Mouse (Mus musculus) bone marrow, adult 2 months (tissue): Measurements from ENCODE around the gene Tmem42. TPM values are rescaled to one million over a fixed set of nuclear protein-coding genes. Genes with fewer than 3 reads are reported as not detected.

Source experiments
- H3K27ac ChIP-seq: fragments of 200-500 bp; 2 replicates; pipeline ENCODE4 v1.5.1; 2012; ENCODE audit warnings: low read depth, mild to moderate bottlenecking, control low read depth, inconsistent platforms, low read length; ENCODE audit not compliant: control insufficient read depth, poor library complexity, insufficient read depth
- H3K4me1 ChIP-seq: fragments of 200-500 bp; 2 replicates; pipeline ENCODE4 v1.6.1; 2011; ENCODE audit warnings: low read length; ENCODE audit not compliant: control insufficient read depth, insufficient read depth
- H3K4me3 ChIP-seq: fragments of 200-500 bp; replicated peaks from 2 replicates; pipeline ENCODE3; 2011; ENCODE audit warnings: mild to moderate bottlenecking, low read depth, low read length, control low read depth; ENCODE audit not compliant: control insufficient read depth
- CTCF ChIP-seq: fragments of 200-500 bp; IDR thresholded peaks from 2 replicates; pipeline ENCODE4 v1.5.1; 2011; ENCODE audit warnings: low read length, control low read depth; ENCODE audit not compliant: control insufficient read depth, insufficient read depth
- POLR2A ChIP-seq: fragments of 200-500 bp; IDR thresholded peaks from 2 replicates; pipeline ENCODE4 v1.6.1; 2011; ENCODE audit warnings: low read depth, mild to moderate bottlenecking, control low read depth, low read length, borderline replicate concordance; ENCODE audit not compliant: control insufficient read depth
- WGBS: fragments of 180-500 bp; shearing (Covaris S2); methylation state at CpG from one replicate; pipeline ENCODE4 v1.1.7; 2018; 5-methylcytosine and 5-hydroxymethylcytosine counted together
- polyA plus RNA-seq: library from polyadenylated mRNA; stranded (reverse); fragments of >200 nt; gene quantifications from 2 replicates; pipeline ENCODE4 v1.2.4, GENCODE M21; 2011; ENCODE audit warnings: low replicate concordance; ENCODE audit not compliant: missing spikeins, insufficient read depth, insufficient read length

Tmem42 gene
- 2.2 and 13.3 TPM in 2 replicates for polyA plus RNA-seq

GRCm38 (mm10) chr9:123020995-123021631 is at the start of gene Tmem42:
Gene Tmem42, plus strand, starts transcription at chr9:123021326.
- WGBS: under 1% methylated on average over 53 of the region's 69 CpGs
- peak; percentile 39; the same call in 1 of the 2 replicates for TF ChIP-seq POLR2A
- no peak for TF ChIP-seq CTCF
- peak within 1 kb of the TSS; percentile 86 for H3K27ac ChIP-seq
- peak within 1 kb of the TSS; percentile 84 for H3K4me3 ChIP-seq
- H3K4me1 ChIP-seq: peaks cover 1% of the 10 kb centered on the region; the same call in 1 of the 2 replicates

GRCm38 (mm10) chr9:122998406-122999192 is 22.5 kb upstream of the Tmem42 start:
- TF ChIP-seq POLR2A: no peak
- no peak for TF ChIP-seq CTCF
- Histone ChIP-seq H3K4me1 (no peaks in the 10 kb centered on the region; the same call in 1 of the 2 replicates), H3K27ac (no peak overlapping the region), H3K4me3 (no peak overlapping the region)
- WGBS: 34% methylated on average over 10 of the region's 10 CpGs

GRCm38 (mm10) chr9:122999193-122999586 is 21.9 kb upstream of the Tmem42 start:
- WGBS: 55% methylated on average over 4 of the region's 4 CpGs
- no peaks in the 10 kb centered on the region; the same call in 1 of the 2 replicates for H3K4me1 ChIP-seq
- H3K4me3 ChIP-seq: no peak overlapping the region
- TF ChIP-seq POLR2A (no peak), CTCF (no peak)
- H3K27ac ChIP-seq: no peak overlapping the region

DNA sequence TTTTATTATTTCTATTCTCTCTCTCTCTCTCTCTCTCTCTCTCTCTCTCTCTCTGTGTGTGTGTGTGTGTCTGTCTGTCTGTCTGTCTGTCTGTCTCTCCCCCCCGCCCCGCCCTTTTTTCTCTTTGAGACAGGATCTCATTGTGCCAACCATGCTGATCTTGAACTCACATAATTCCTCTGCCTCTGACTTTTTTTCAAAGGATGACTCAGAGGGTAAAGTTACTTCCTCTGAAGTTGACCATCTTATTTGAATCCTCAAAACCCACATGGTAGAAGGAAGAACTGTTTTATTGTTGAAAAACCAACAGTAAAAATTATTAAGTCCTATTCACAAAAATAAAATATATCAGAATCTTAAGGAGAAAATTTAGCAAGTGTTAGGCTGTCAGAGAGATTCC is 16.4 kb upstream of the Tmem42 start:
- Histone ChIP-seq H3K4me1 (no peaks in the 10 kb centered on the region), H3K4me3 (no peak overlapping the region), H3K27ac (no peak overlapping the region)
- 100% methylated on average over 2 of the region's 2 CpGs for WGBS
- TF ChIP-seq CTCF (no peak), POLR2A (no peak)

DNA sequence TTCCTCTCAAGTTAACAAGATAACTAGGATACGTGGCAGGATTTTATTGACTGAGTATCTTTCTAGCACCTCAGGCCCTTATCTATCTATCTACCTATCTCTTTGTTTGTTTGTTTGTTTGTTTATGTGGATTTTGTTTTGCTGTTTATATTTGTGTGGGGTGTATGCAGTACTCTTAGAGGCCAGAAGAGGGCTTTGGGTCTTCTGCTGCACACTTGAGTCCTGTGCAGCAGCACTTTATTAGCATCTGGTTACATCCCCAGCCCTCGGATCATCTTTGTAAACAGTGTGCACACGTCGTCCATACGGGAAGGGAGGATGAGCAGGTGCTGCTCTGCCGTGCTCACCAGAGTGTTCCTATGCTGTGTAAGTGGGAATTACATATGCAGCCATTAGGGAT is 15.1 kb upstream of the Tmem42 start:
- H3K4me1 ChIP-seq: no peaks in the 10 kb centered on the region
- no peak overlapping the region for H3K4me3 ChIP-seq
- WGBS: 90% methylated on average over 6 of the region's 6 CpGs
- TF ChIP-seq POLR2A (no peak), CTCF (no peak)
- H3K27ac ChIP-seq: no peak overlapping the region

GRCm38 (mm10) chr9:123021636-123022379 is 682 bp downstream of the Tmem42 start:
- TF ChIP-seq CTCF (no peak), POLR2A (no peak)
- H3K4me1 ChIP-seq: peaks cover 1% of the 10 kb centered on the region; the same call in 1 of the 2 replicates
- 39% methylated on average over 16 of the region's 24 CpGs for WGBS
- peak overlapping the region; percentile 84 for H3K4me3 ChIP-seq
- H3K27ac ChIP-seq: no peak overlapping the region

DNA sequence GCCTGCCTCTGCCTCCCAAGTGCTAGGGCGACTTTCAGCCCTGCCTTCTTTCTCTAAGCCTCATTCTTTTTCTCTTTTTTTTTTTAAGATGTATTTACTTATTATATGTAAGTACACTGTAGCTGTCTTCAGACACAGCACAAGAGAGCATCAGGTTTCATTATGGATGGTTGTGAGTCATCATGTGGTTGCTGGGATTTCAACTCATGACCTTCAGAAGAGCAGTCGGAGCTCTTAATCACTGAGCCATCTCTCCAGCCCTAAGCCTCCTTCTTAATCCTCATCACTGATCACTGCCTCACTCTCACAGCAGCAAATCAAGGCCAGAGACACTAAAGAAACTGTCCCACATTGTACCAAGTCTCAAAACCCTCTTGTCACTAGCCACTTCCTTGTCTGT is 3.1 kb downstream of the Tmem42 start:
- TF ChIP-seq POLR2A: no peak
- no peak for TF ChIP-seq CTCF
- H3K4me3 ChIP-seq: no peak overlapping the region
- no peak overlapping the region for H3K27ac ChIP-seq
- peaks cover 1% of the 10 kb centered on the region; the same call in 1 of the 2 replicates for H3K4me1 ChIP-seq
- WGBS: 83% methylated on average over 2 of the region's 2 CpGs
